Mouse (Mus musculus) midbrain, embryonic 14.5 days (tissue): ENCODE data around the gene Kctd15. TPM values are rescaled to one million over a fixed set of nuclear protein-coding genes. Genes with fewer than 3 reads are reported as not detected.
A peak's percentile ranks its signal among the peaks of the same experiment; 100 is the strongest.

Experiments used
- ATAC-seq: fragments of 200-750 bp; cut with Nextera tagmentation; 2 replicates; pipeline ENCODE4 v1.8.0; 2017; ENCODE audit warnings: moderate number of reproducible peaks, moderate library complexity; ENCODE audit not compliant: low FRiP score, low TSS enrichment
- DNase-seq: peaks from one replicate; pipeline ENCODE4 v3.0.0-alpha.2; 2015
- H3K27ac ChIP-seq: fragments of 300-500 bp; sonication (generic); replicated peaks from 2 replicates; pipeline ENCODE4 v1.5.1; 2014; ENCODE audit warnings: mild to moderate bottlenecking, low read depth, low read length, moderate library complexity
- H3K27me3 ChIP-seq: fragments of 300-500 bp; sonication (generic); 2 replicates; pipeline ENCODE4 v1.6.1; 2014; ENCODE audit warnings: low read length, control low read depth, mixed read lengths; ENCODE audit not compliant: control insufficient read depth, insufficient read depth
- H3K36me3 ChIP-seq: fragments of 300-500 bp; sonication (generic); 2 replicates; pipeline ENCODE4 v1.6.1; 2014; ENCODE audit warnings: low read length, control low read depth; ENCODE audit not compliant: control insufficient read depth, insufficient read depth
- H3K4me1 ChIP-seq: fragments of 300-500 bp; sonication (generic); 2 replicates; pipeline ENCODE4 v1.6.1; 2014; ENCODE audit warnings: mild to moderate bottlenecking, antibody characterized with exemption, low read length, control low read depth; ENCODE audit not compliant: control insufficient read depth, insufficient read depth
- H3K4me2 ChIP-seq: fragments of 300-500 bp; sonication (generic); 2 replicates; pipeline ENCODE4 v1.6.1; 2014; ENCODE audit warnings: mild to moderate bottlenecking, low read length, moderate library complexity
- H3K4me3 ChIP-seq: fragments of 300-500 bp; sonication (generic); replicated peaks from 2 replicates; pipeline ENCODE4 v1.5.1; 2014; ENCODE audit warnings: low read depth, low read length
- H3K9ac ChIP-seq: fragments of 300-500 bp; sonication (generic); replicated peaks from 2 replicates; pipeline ENCODE4 v1.6.1; 2014; ENCODE audit warnings: mild to moderate bottlenecking, low read length, moderate library complexity
- H3K9me3 ChIP-seq: fragments of 300-500 bp; sonication (generic); 2 replicates; pipeline ENCODE4 v1.6.1; 2016; ENCODE audit warnings: low read length, control low read depth, mixed read lengths; ENCODE audit not compliant: control insufficient read depth
- WGBS: fragments of 180-500 bp; shearing (Covaris S2); extraction: QIAGEN DNeasy Blood & Tissue Kit; methylation state at CpG from one replicate; pipeline ENCODE4 v1.1.7; 2014; 5-methylcytosine and 5-hydroxymethylcytosine counted together
- polyA plus RNA-seq: library from polyadenylated mRNA; unstranded; fragments of >200 nt; fragmentation: Nextera tagmentation; extraction: Ambion mirVana; gene quantifications from 2 replicates; pipeline ENCODE4 v1.2.1, GENCODE M21; 2014

The Kctd15 gene
- polyA plus RNA-seq, 1 experiment from 2014 or later: 17.5 TPM

DNA sequence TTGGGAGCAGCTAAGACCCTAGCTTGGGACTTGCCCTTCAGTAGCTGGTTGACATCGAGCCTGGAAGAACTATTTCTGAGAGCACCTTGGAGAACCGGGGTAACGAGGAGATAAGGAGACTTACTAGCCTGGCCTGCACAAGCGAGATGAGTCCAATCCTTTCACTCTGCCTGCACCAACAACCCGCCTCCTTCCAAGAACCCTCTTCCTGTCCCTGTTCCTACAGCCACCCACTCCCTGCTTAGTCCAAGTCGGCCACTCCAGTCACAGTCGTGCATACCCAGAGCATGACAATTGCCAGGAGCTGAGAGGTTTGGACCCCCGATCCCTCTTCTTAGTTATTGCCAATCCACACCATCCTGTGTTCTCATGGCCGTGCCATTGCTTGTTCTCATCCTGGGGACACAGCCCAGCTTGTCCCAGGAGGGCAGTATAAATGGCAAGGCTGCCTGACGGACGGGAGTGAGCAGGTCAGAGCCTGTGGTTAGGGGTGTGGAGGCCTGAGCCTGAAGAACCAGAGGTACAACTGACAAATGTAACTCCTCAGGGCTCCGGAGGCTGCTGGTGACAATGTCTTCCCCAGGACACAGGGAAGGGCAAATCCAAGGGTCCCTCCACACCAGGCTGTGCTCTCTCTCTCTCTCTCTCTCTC, 10.3 kb downstream of the Kctd15 start:
- no peak overlapping the region for H3K9ac ChIP-seq
- 90% methylated on average over 12 of the region's 12 CpGs for WGBS

DNA sequence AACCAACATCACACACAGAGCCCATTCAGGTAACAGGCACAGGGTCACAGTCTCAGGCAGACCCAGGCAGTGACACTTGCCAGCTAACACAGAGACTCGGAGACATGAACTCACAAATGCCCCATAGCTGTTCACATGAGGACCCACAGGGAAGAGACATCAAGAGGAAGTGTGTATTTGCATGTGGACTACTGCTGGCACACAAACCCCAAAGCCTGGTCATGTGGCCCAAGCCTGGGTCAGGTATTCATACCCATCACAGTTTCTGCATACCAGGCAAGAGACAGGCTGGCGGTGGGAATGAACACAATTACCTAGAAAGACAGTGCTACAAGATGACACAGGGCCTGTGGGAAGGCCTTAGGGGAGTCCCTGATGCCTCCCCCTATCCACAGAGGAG, 10.9 kb downstream of the Kctd15 start:
- Histone ChIP-seq H3K4me2 (no peak overlapping the region), H3K36me3 (peaks cover 76% of the 10 kb centered on the region), H3K4me3 (no peak overlapping the region), H3K9me3 (no peaks in the 10 kb centered on the region), H3K9ac (no peak overlapping the region), H3K4me1 (peaks cover 10% of the 10 kb centered on the region; the same call in 1 of the 2 replicates), H3K27ac (no peak overlapping the region), H3K27me3 (no peaks in the 10 kb centered on the region)
- ATAC-seq (no peak), DNase-seq (no peak)
- WGBS: 87% methylated on average over 2 of the region's 2 CpGs

More for the DNA sequence above, 10.3 kb downstream of the Kctd15 start:
- Histone ChIP-seq H3K4me3 (no peak overlapping the region), H3K4me1 (peaks cover 17% of the 10 kb centered on the region; the same call in 1 of the 2 replicates), H3K27ac (no peak overlapping the region), H3K4me2 (no peak overlapping the region), H3K27me3 (no peaks in the 10 kb centered on the region), H3K9me3 (no peaks in the 10 kb centered on the region), H3K36me3 (peaks cover 69% of the 10 kb centered on the region)
- DNase-seq (no peak), ATAC-seq (no peak)

DNA sequence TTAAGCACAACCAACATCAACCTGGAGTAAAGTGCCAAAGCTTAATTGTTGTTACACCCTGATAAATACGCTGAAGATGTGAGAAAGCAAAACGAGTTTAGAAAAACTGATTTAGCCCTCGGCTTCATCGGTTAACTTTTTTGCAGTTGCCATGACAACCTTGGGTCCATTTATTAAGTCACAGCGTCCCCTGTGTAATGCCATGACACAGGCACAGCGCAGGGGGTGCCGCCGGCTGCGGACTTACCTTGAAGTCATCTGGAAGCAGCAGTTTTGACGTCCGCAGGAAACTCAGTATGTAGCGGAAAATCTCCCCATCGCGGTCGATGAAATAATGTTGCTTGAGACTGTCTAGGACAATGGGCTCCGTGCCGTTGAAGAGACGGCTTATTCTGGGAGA, 11.9 kb downstream of the Kctd15 start:
- ATAC-seq (no peak), DNase-seq (peak; percentile 52)
- Histone ChIP-seq H3K4me1 (peaks cover 9% of the 10 kb centered on the region; the same call in 1 of the 2 replicates), H3K4me3 (no peak overlapping the region), H3K27ac (no peak overlapping the region), H3K27me3 (no peaks in the 10 kb centered on the region), H3K9me3 (no peaks in the 10 kb centered on the region), H3K9ac (no peak overlapping the region), H3K36me3 (peaks cover 81% of the 10 kb centered on the region), H3K4me2 (no peak overlapping the region)
- 67% methylated on average over 18 of the region's 18 CpGs for WGBS

DNA sequence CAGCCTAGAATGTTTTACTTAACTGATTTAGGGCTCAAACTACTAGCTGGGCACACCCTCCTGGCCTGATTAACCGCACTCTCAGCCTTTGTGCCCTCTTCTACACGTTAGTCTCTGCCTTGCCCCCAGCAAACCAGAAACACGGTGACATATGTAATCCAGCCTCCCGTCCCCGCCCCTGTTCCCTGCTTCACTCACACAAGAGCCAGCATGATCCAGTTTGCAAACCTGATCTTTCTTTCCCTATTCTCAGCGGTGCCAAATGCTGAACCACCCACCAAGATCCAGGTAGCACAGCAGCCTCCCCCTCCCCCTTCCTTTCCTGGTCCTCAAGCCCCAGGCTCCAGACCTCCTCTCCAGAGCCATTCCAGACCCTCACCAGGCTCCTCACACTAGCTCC, 13.2 kb downstream of the Kctd15 start:
- no peak for ATAC-seq
- no peak for DNase-seq
- H3K27me3 ChIP-seq: no peaks in the 10 kb centered on the region
- peaks cover 8% of the 10 kb centered on the region; the same call in 1 of the 2 replicates for H3K4me1 ChIP-seq
- H3K4me3 ChIP-seq: no peak overlapping the region
- H3K36me3 ChIP-seq: peaks cover 78% of the 10 kb centered on the region
- no peak overlapping the region for H3K4me2 ChIP-seq
- no peaks in the 10 kb centered on the region for H3K9me3 ChIP-seq
- no peak overlapping the region for H3K27ac ChIP-seq
- 86% methylated on average over 6 of the region's 6 CpGs for WGBS
- H3K9ac ChIP-seq: no peak overlapping the region

DNA sequence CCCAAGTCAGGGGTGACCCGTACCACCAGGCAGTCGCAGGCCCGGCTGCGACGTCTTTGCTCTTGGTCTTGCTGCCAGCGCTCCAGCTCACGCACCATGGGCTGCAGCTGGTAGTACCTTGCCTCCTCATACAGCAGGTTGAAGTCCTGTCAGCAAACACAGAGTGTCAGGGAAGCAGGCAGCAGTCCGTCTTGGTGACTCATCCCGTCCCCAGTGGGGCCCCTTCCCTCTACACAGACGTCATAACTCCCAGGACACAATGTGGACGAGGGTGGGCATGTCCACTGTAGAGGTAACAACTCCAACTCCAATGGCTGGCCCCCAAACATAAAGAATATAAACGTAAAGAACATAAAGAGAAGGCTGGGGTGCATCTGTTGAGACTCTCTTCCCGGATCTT, 14.6 kb downstream of the Kctd15 start:
- Histone ChIP-seq H3K9me3 (no peaks in the 10 kb centered on the region), H3K9ac (no peak overlapping the region), H3K36me3 (peaks cover 65% of the 10 kb centered on the region)

DNA sequence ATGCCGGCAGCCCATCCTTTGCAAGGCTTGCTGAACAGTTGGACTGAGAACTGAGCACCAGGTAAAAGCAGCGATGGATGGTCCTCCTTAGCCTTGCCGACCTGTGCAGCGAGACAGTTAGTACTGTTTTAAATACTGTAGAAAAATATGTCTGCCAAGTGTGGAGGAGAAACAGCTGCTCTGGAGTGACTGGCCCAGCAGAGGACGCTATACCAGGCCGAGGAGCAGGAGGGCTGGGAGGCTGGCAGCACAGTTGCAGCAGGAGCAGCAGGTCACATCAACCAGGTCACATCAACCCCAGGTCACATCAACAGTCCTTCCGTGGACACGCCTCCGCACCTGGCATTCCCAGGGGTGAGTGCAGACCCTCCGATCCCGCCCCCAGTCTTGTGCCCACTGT, 16.7 kb downstream of the Kctd15 start:
- Histone ChIP-seq H3K4me3 (no peak overlapping the region), H3K4me2 (no peak overlapping the region), H3K27ac (no peak overlapping the region), H3K9me3 (no peaks in the 10 kb centered on the region), H3K36me3 (peaks cover 55% of the 10 kb centered on the region), H3K9ac (no peak overlapping the region), H3K4me1 (peaks cover 5% of the 10 kb centered on the region; the same call in 1 of the 2 replicates), H3K27me3 (no peaks in the 10 kb centered on the region)
- no peak for DNase-seq
- WGBS: 88% methylated on average over 11 of the region's 11 CpGs
- ATAC-seq: no peak

More for the DNA sequence above, 14.6 kb downstream of the Kctd15 start:
- H3K27ac ChIP-seq: peak overlapping the region; percentile 55; the same call in 1 of the 2 replicates
- peaks cover 8% of the 10 kb centered on the region; the same call in 1 of the 2 replicates for H3K4me1 ChIP-seq
- H3K4me2 ChIP-seq: no peak overlapping the region
- ATAC-seq (no peak), DNase-seq (no peak)
- 87% methylated on average over 13 of the region's 13 CpGs for WGBS
- no peaks in the 10 kb centered on the region for H3K27me3 ChIP-seq
- H3K4me3 ChIP-seq: no peak overlapping the region

DNA sequence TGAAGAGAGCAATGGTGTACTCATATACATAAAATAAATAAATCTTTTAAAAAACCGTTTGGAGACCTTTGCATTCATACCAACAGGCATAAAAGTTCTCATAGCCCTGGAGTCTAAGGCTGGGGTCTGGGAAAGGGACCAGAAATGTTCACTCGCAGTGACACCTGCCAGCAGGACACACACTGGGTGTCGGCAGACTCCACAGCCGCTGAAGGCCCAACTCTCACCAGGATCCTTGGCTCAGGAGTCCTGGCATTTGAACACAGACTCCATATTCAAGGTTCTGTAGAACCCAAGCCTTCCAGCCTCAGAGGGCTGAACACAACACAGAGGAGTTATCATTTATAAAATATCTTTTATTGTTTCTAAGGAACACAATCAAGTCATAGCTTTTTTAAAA, 19.9 kb downstream of the Kctd15 start:
- Histone ChIP-seq H3K4me2 (no peak overlapping the region), H3K4me1 (0 out of 2 replicates have a peak, but pooled peaks cover 3% of the 10 kb centered on the region), H3K9ac (no peak overlapping the region), H3K4me3 (no peak overlapping the region), H3K27ac (no peak overlapping the region), H3K27me3 (no peaks in the 10 kb centered on the region), H3K36me3 (peaks cover 31% of the 10 kb centered on the region), H3K9me3 (no peaks in the 10 kb centered on the region)
- ATAC-seq: no peak
- WGBS: 84% methylated on average over 4 of the region's 4 CpGs
- DNase-seq: no peak

DNA sequence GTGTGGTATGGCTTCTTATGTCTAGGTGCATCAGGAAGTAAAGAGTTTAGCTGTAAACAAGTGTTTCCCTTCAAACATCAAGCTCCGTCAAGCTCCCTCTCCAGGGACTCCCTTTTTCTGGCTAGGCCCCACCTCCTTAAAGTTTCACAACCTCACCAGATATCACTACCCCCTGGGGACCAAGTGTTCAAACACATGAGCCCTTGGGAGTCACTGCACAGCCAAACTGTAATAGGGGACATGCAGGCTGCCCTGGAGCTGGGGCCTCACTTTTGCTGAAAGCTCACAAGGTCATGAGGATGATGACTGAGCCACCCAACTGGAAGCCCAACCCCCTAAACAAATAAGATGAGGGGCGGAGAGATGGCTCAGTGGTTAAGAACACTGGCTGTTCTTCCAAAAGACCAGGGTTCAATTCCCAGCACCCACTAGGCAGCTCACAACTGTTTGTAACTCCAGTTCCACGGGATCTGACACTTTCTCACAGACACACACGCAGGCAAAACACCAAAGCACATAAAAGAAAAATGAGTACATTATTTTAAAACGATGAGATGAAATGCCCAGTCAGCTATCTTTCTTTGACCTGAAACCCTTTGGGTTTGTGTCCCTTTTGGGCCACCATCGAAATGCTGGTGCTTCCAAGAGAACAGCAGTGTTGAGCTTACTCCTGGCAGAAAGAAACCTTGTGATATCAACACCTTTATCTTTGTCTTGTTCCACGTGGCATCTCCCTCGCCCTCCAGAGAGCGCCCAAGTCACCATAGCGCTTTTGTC, 23.4 kb downstream of the Kctd15 start:
- Histone ChIP-seq H3K9me3 (no peaks in the 10 kb centered on the region), H3K9ac (no peak overlapping the region), H3K27me3 (no peaks in the 10 kb centered on the region), H3K27ac (no peak overlapping the region), H3K36me3 (no peaks in the 10 kb centered on the region), H3K4me2 (no peak overlapping the region), H3K4me3 (no peak overlapping the region), H3K4me1 (peaks cover 13% of the 10 kb centered on the region)
- 84% methylated on average over 10 of the region's 10 CpGs for WGBS
- ATAC-seq (no peak), DNase-seq (no peak)
